Mouse (Mus musculus): ENCODE measurements around the gene Ccdc62.

DNA sequence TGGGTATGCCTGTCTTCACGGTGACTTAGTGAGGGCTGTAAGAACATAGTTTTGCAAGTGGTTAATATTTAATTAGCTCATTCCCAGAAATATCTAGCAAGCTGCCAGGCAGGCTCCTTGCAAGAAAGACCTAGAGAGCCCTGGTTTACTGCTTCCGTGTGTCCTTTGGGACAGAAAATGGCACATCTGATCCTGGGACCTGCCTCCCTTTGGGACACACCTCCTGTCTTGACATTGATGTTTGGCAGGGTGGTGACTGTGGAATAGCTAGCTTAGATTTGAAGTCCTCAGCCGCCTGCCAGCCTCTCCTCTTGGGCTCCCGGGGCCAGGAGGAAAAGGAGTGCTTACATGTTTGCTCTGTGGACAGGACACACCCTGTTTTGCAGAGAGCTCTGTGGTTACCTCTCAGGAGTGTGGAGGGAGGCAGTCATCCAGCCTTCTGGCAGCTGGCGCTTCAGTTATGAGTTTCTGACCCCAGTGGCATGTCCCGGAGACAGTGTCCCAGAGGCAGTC is 45.2 kb downstream of the Ccdc62 start:
- no peak for TF ChIP-seq CTCF (IDR thresholded peaks at IDR 0.05; ENCODE audit: borderline replicate concordance, control insufficient read depth, extremely low read depth, insufficient read depth, low read length, poor library complexity)
- TF ChIP-seq POLR2A (IDR thresholded peaks at IDR 0.05; ENCODE audit: control insufficient read depth, extremely low read depth, insufficient read depth, low read length, poor library complexity) = no peak
